Mouse (Mus musculus) erythroblast, embryonic 14.5 days (primary cell): ENCODE data around the gene Hmgb1.

ENCODE experiments used
- GATA1 ChIP-seq: IDR thresholded peaks from 2 replicates; pipeline ENCODE4 v1.6.1; 2012; ENCODE audit warnings: low read length, inconsistent platforms, mixed read lengths
- TAL1 ChIP-seq: IDR thresholded peaks from 3 replicates; pipeline ENCODE4 v1.6.1; 2012; ENCODE audit warnings: low read length, inconsistent platforms, mixed read lengths

DNA sequence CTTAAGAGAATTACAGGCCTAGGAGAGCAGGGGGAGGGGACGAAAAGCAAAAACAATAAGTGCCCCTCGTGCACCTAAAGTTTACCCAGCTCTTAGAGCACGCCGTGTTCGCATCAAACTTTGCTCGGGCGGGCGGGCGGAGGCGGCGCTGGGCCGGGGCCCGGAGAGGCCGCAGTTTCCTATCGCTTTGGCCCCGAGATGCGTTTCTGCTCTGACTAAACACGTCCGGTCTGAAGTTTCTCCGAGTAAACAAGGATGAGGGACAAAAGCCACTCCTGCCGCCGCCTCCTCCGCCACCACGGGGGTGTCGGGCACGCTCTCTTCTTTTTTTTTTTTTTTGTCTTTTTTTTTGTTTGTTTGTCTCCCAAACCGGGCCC lies 133.1 kb downstream of the Hmgb1 start:
- no peak for TF ChIP-seq TAL1
- no peak for TF ChIP-seq GATA1
